Mouse (Mus musculus) intestine, embryonic 16.5 days (tissue): ENCODE data around the gene Foxf2. TPM values are rescaled to one million over a fixed set of nuclear protein-coding genes. Genes with fewer than 3 reads are reported as not detected.

Experiments used
- ATAC-seq: fragments of 200-750 bp; cut with Nextera tagmentation; 2 replicates; pipeline ENCODE4 v1.8.0; 2017; ENCODE audit warnings: moderate TSS enrichment, moderate library complexity
- H3K27ac ChIP-seq: fragments of 300-500 bp; sonication (generic); 2 replicates; pipeline ENCODE4 v1.5.1; 2014; ENCODE audit warnings: mild to moderate bottlenecking, low read length
- H3K27me3 ChIP-seq: fragments of 300-500 bp; sonication (generic); replicated peaks from 2 replicates; pipeline ENCODE4 v1.6.1; 2014; ENCODE audit warnings: low read length, control low read depth, mixed read lengths; ENCODE audit not compliant: control insufficient read depth, insufficient read depth
- H3K36me3 ChIP-seq: fragments of 300-500 bp; sonication (generic); 2 replicates; pipeline ENCODE4 v1.6.1; 2014; ENCODE audit warnings: low read length, control low read depth; ENCODE audit not compliant: control insufficient read depth, insufficient read depth
- H3K4me1 ChIP-seq: fragments of 300-500 bp; sonication (generic); 2 replicates; pipeline ENCODE4 v1.6.1; 2014; ENCODE audit warnings: low read length, control low read depth, mixed read lengths; ENCODE audit not compliant: control insufficient read depth, insufficient read depth
- H3K4me2 ChIP-seq: fragments of 300-500 bp; sonication (generic); 2 replicates; pipeline ENCODE4 v1.6.1; 2014; ENCODE audit warnings: low read depth, low read length, control low read depth
- H3K4me3 ChIP-seq: fragments of 300-500 bp; sonication (generic); 2 replicates; pipeline ENCODE4 v1.5.1; 2014; ENCODE audit warnings: mild to moderate bottlenecking, low read length
- H3K9ac ChIP-seq: fragments of 300-500 bp; sonication (generic); 2 replicates; pipeline ENCODE4 v1.6.1; 2014; ENCODE audit warnings: low read depth, low read length
- H3K9me3 ChIP-seq: fragments of 300-500 bp; sonication (generic); 2 replicates; pipeline ENCODE4 v1.6.1; 2016; ENCODE audit warnings: low read length, control low read depth; ENCODE audit not compliant: control insufficient read depth
- WGBS: fragments of 180-500 bp; shearing (Covaris S2); extraction: QIAGEN DNeasy Blood & Tissue Kit; methylation state at CpG from one replicate; pipeline ENCODE4 v1.1.7; 2014; 5-methylcytosine and 5-hydroxymethylcytosine counted together
- polyA plus RNA-seq: library from polyadenylated mRNA; unstranded; fragments of >200 nt; fragmentation: Nextera tagmentation; extraction: Ambion mirVana; gene quantifications from 2 replicates; pipeline ENCODE4 v1.2.1, GENCODE M21; 2015

Foxf2 gene
- polyA plus RNA-seq, 1 experiment from 2014 or later = 13.7 TPM

DNA sequence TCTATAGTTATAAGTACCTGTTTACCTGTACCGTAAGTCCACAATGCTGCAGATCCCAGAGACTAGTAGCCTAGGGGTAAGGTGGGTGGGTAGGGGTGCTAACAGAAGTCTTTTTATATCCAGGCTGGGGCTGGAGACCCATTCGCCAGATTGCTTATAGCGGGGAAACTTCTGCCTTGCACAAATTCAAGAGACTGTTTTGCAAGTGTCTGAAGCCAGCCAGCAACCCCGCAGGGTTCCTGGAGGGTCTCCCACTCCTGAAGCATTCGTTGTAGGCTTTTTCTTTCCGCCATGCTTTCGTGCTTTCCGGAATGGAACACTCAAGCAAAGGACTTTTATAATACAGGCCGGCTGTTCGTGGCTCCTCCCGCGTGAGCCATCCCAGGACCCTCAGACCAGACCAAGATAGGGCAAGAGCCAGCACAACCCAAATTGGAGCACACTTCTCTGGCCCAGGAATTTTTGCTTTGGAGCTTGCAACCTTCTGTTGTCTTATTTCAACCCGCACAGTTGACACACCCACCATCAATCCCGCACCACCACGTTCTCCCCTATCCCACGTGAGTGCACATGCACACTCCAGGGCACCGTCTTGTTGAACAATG is 10.0 kb upstream of the Foxf2 start:
- H3K4me2 ChIP-seq = no peak overlapping the region
- ATAC-seq = no peak
- H3K27ac ChIP-seq = no peak overlapping the region
- H3K4me3 ChIP-seq = no peak overlapping the region
- no peak overlapping the region for H3K9ac ChIP-seq
- H3K27me3 ChIP-seq = peaks cover 57% of the 10 kb centered on the region
- 22% methylated on average over 17 of the region's 17 CpGs for WGBS
- peaks cover 8% of the 10 kb centered on the region; the same call in 1 of the 2 replicates for H3K4me1 ChIP-seq
- H3K9me3 ChIP-seq = no peaks in the 10 kb centered on the region
- H3K36me3 ChIP-seq = no peaks in the 10 kb centered on the region

DNA sequence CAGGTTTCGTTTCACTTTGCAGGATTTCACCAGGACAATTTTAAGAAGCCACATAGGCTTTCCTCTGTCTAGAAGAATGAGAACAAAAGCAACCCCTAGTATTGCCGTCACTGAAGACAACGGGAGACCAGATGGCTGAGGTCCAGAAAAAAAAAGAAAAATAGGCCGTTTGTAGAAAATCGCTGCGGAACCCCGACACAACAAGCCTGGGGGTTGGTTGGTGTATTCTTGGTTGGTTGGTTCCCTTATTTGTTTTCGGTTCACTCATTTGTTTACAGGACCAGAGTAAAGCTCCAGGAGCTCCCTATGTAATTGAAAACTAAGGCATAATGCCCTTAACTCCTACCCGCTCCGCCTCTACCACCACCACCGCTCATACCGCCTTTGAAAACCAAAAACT is 7.6 kb upstream of the Foxf2 start:
- Histone ChIP-seq H3K4me1 (peaks cover 8% of the 10 kb centered on the region; the same call in 1 of the 2 replicates), H3K9me3 (no peaks in the 10 kb centered on the region), H3K4me3 (peak overlapping the region; percentile 47), H3K36me3 (no peaks in the 10 kb centered on the region), H3K4me2 (peak overlapping the region; percentile 73), H3K9ac (no peak overlapping the region; the same call in 1 of the 2 replicates), H3K27me3 (peaks cover 69% of the 10 kb centered on the region), H3K27ac (no peak overlapping the region)
- 0 out of 2 replicates have a peak, but pooled peaks have one; percentile 6 for ATAC-seq
- WGBS = 1% methylated on average over 12 of the region's 12 CpGs

DNA sequence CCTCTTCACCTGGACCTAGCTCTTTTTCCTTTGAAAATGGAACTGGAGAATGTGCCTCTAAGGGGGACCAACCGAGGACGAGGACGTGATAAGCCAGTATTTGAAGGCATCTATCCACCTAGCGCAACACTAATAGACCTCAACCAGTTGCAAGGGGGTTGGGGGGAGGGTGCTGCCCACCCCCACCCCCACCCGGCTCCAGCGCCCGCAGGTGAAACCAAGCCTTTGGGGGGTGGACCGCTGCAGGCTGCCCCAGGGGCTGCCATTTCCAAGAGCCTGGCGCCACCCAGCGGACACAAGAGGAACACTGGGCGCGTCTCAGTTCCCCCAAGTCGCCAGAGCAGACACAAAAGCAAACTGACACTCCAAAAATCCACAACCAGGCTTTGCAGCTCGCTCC is 7.2 kb upstream of the Foxf2 start:
- ATAC-seq = peak; percentile 71
- H3K9me3 ChIP-seq = no peaks in the 10 kb centered on the region
- H3K4me2 ChIP-seq = peak overlapping the region; percentile 73
- peaks cover 8% of the 10 kb centered on the region; the same call in 1 of the 2 replicates for H3K4me1 ChIP-seq
- H3K4me3 ChIP-seq = peak overlapping the region; percentile 47
- 1% methylated on average over 14 of the region's 14 CpGs for WGBS
- H3K36me3 ChIP-seq = no peaks in the 10 kb centered on the region
- H3K9ac ChIP-seq = peak overlapping the region; percentile 54; the same call in 1 of the 2 replicates
- H3K27me3 ChIP-seq = peaks cover 69% of the 10 kb centered on the region
- H3K27ac ChIP-seq = peak overlapping the region; percentile 80

DNA sequence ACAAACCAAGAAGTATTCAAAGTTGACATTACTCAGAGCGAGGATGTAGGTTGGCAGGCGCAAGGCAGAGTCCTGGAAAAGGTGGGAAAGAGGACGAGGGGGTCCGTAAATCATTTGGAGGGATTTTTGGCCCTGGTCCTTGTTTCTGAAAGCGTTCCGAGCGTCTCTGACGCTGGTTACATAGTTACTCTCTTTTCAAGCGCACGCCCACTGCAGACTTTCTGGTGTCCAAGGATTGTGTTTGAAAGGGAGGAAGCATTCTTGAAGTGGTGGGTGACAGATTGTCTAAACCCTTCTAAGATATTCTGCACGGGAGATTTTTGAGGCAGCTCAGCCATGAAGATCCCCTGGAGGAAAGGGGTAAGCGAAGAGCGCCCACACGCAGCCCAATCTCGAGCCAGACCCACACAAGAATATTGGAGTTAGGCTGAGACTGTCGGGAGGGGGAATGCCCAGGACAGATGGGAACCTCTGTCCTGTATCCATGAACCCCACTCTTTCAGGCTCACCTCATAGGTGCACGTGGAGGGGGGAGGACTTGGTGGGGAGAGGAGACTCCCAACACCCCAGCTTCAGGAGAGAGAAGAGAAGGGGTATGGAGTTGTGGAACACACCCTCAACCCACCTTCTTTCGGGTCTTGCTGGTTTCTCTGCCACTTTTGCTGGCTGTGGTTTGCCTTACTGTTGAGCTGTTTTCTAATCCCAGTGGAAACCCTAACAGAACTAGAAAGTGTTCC is 6.5 kb upstream of the Foxf2 start:
- H3K4me2 ChIP-seq = peak overlapping the region; percentile 73
- peaks cover 69% of the 10 kb centered on the region for H3K27me3 ChIP-seq
- peak overlapping the region; percentile 30 for H3K4me3 ChIP-seq
- H3K9ac ChIP-seq = peak overlapping the region; percentile 54; the same call in 1 of the 2 replicates
- peak overlapping the region; percentile 80 for H3K27ac ChIP-seq
- peaks cover 8% of the 10 kb centered on the region; the same call in 1 of the 2 replicates for H3K4me1 ChIP-seq
- 3% methylated on average over 18 of the region's 18 CpGs for WGBS
- no peaks in the 10 kb centered on the region for H3K36me3 ChIP-seq
- H3K9me3 ChIP-seq = no peaks in the 10 kb centered on the region
- peak; percentile 39 for ATAC-seq

DNA sequence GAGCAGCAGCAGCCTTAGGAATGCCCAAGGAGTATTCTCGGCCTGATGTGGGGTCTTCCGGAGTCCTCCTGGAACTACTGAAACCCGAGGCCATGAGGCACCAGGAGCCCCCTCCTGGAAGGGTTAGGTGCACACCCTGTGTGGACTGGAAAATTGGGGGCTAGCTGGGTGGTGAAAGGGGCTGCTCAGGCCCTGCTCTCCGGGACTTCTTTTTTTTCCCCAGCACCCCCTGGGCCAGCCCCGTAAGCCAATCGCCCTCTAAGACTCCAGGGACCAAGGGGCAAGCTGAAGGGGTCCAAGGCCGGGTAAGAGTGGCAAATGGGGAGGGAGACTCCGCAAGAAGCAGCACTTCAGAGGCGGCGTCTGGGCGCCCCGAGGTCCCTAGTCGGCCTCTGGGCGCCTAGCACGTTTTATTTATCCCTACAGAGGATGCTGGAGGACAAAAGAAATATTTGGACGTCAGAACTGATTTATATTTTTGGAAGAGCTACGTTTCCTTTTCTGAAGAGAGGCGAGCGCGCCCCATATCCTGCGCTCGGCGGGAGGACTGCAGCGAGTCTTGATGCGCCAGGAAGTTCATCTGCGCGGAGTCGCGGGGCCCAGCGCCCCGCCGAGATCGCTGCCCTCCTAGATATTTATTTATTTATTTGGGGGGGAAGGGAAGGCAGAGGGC is 5.7 kb upstream of the Foxf2 start:
- Histone ChIP-seq H3K4me2 (peak overlapping the region; percentile 73), H3K4me3 (peak overlapping the region; percentile 30), H3K27me3 (peaks cover 69% of the 10 kb centered on the region), H3K27ac (peak overlapping the region; percentile 80), H3K36me3 (no peaks in the 10 kb centered on the region), H3K9me3 (no peaks in the 10 kb centered on the region), H3K4me1 (peaks cover 5% of the 10 kb centered on the region; the same call in 1 of the 2 replicates), H3K9ac (peak overlapping the region; percentile 58)
- WGBS = 1% methylated on average over 33 of the region's 33 CpGs
- peak; percentile 12; the same call in 1 of the 2 replicates for ATAC-seq

DNA sequence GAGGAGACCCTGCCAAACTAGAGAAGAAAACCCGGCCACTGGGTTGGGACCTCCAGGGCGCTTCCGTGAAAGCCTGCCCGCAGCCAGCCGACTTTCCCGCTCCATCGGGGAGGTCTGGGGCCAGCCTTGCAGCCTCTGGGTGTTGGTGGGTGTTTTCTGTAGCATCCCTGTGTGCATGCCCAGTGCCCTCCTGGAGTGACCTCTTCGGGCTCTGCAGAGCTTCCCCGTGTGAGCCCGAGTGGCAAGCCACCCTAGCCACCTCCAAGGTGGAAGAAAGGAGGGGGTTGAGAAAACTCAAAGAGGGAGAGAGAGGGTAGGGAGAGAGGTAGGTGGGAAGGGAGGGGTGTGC is 5.1 kb upstream of the Foxf2 start:
- peak overlapping the region; percentile 58 for H3K9ac ChIP-seq
- under 1% methylated on average over 10 of the region's 10 CpGs for WGBS
- no peak for ATAC-seq
- H3K4me3 ChIP-seq = peak overlapping the region; percentile 30
- H3K27ac ChIP-seq = peak overlapping the region; percentile 50
- H3K27me3 ChIP-seq = peaks cover 69% of the 10 kb centered on the region
- H3K4me2 ChIP-seq = peak overlapping the region; percentile 44
- H3K9me3 ChIP-seq = no peaks in the 10 kb centered on the region
- peaks cover 7% of the 10 kb centered on the region; the same call in 1 of the 2 replicates for H3K4me1 ChIP-seq
- H3K36me3 ChIP-seq = no peaks in the 10 kb centered on the region

DNA sequence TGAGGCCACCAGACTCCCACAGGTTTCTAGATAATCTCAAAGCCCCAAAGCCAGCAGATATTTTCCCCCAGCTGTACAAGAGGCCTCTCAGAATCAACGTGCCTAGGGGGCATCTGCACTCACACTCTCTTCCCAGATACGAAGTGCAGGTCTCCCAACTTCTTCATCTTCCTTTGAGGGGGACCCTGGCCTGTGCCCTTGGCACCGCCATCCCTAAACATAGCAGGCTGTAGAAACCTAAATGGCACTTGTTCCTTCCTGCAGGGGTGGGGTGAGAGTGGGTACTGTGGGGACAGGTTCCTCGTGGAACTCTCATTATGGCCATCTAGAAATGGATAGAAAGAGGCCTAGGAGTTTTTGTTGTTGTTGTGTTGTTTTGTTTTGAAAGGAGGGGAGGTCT is 4.7 kb upstream of the Foxf2 start:
- H3K27ac ChIP-seq = peak overlapping the region; percentile 50
- H3K27me3 ChIP-seq = peaks cover 69% of the 10 kb centered on the region
- peak overlapping the region; percentile 44; the same call in 1 of the 2 replicates for H3K4me2 ChIP-seq
- peak overlapping the region; percentile 30; the same call in 1 of the 2 replicates for H3K4me3 ChIP-seq
- ATAC-seq = no peak
- H3K4me1 ChIP-seq = peaks cover 8% of the 10 kb centered on the region; the same call in 1 of the 2 replicates
- 31% methylated on average over 4 of the region's 4 CpGs for WGBS
- H3K9me3 ChIP-seq = no peaks in the 10 kb centered on the region
- peak overlapping the region; percentile 58 for H3K9ac ChIP-seq
- no peaks in the 10 kb centered on the region for H3K36me3 ChIP-seq

DNA sequence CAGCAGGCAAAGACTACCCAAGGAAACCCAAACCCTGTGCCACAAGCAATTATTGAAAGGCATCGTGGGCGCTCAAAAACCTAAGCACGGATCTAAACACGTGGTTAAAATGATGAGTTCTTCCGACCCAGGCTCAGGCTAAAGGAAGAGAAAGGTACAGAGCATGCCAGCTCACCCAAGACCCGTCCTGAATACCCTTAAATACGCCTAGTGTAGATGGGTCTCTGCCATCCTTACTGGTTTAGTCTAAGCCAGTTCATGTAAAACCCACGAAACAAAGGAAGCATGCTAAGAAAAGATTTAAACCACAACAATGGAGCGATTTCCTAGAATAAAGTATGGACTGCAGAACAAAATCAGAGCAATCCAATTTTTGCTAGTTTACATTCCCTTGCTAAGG is 3.9 kb upstream of the Foxf2 start:
- Histone ChIP-seq H3K4me1 (peaks cover 16% of the 10 kb centered on the region), H3K27me3 (peaks cover 71% of the 10 kb centered on the region), H3K36me3 (no peaks in the 10 kb centered on the region), H3K9ac (no peak overlapping the region), H3K27ac (no peak overlapping the region), H3K4me3 (no peak overlapping the region), H3K9me3 (no peaks in the 10 kb centered on the region), H3K4me2 (no peak overlapping the region)
- no peak for ATAC-seq
- WGBS = 28% methylated on average over 9 of the region's 9 CpGs

DNA sequence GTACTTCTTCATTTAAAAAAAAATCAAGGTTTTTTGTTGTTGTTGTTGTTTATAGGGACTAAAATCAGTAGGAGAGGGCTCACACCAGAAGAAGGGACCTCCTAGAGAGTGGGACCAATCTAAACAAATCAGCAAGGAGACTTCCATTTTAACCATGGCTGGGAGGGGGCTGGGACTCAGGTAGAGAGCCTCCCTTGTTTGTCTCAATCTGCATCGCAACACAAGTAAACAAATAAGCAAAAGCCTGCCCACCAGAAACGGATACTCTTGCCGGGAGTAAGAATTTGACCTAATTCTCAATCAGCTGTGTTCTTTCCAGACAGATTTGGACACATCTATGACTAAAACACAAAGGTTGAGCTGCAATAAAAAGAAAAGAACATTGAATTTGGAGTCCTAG is 3.2 kb upstream of the Foxf2 start:
- WGBS = 35% methylated on average over 3 of the region's 3 CpGs
- Histone ChIP-seq H3K27me3 (peaks cover 74% of the 10 kb centered on the region), H3K36me3 (no peaks in the 10 kb centered on the region), H3K4me1 (peaks cover 16% of the 10 kb centered on the region), H3K4me3 (no peak overlapping the region), H3K4me2 (peak overlapping the region; percentile 13; the same call in 1 of the 2 replicates), H3K9me3 (no peaks in the 10 kb centered on the region), H3K9ac (peak overlapping the region; percentile 47; the same call in 1 of the 2 replicates), H3K27ac (no peak overlapping the region)
- no peak for ATAC-seq
